Mouse (Mus musculus) spleen, postnatal 10 days (tissue): ENCODE results near the gene Lgalsl.

Source experiments
- DNase-seq, 2 experiments: peaks; one replicate each; pipeline ENCODE4 v3.0.0; 2021 to 2022; ENCODE audit warnings: low spot score in 2 of 2

Gene Lgalsl

GRCm38 (mm10) chr11:20823961-20824360 lies 6.9 kb downstream of the Lgalsl start:
- DNase-seq: no peak

- no peak for DNase-seq
These were observed 7.6 kb downstream of the Lgalsl start for GRCm38 (mm10) chr11:20823301-20823700.

- no peak for DNase-seq
These were observed 9.5 kb downstream of the Lgalsl start for GRCm38 (mm10) chr11:20821351-20821750.

- no peak for DNase-seq
These were observed 16.8 kb downstream of the Lgalsl start for GRCm38 (mm10) chr11:20813901-20814523.

GRCm38 (mm10) chr11:20812153-20812887 lies 18.5 kb downstream of the Lgalsl start:
- DNase-seq: no peak

- DNase-seq: no peak
These were observed 24.2 kb downstream of the Lgalsl start for GRCm38 (mm10) chr11:20806659-20807058.

GRCm38 (mm10) chr11:20805604-20806249 lies 25.1 kb downstream of the Lgalsl start:
- no peak for DNase-seq

- no peak for DNase-seq
These were observed 26.4 kb downstream of the Lgalsl start for GRCm38 (mm10) chr11:20804416-20804815.

- no peak for DNase-seq
These were observed 30.4 kb downstream of the Lgalsl start for GRCm38 (mm10) chr11:20800277-20801092.

- DNase-seq: no peak
These were observed 33.0 kb downstream of the Lgalsl start for GRCm38 (mm10) chr11:20797841-20798240.

- DNase-seq: no peak
These were observed 35.4 kb downstream of the Lgalsl start for GRCm38 (mm10) chr11:20795466-20795865.

- no peak for DNase-seq
These were observed 36.0 kb downstream of the Lgalsl start for GRCm38 (mm10) chr11:20794913-20795254.

GRCm38 (mm10) chr11:20794196-20794912 lies 36.5 kb downstream of the Lgalsl start:
- peak; percentile 80 to 86 for DNase-seq

- DNase-seq: no peak
These were observed 37.2 kb downstream of the Lgalsl start for GRCm38 (mm10) chr11:20793676-20794075.

- no peak for DNase-seq
These were observed 38.2 kb downstream of the Lgalsl start for GRCm38 (mm10) chr11:20792667-20793066.

- DNase-seq: no peak
These were observed 39.5 kb downstream of the Lgalsl start for GRCm38 (mm10) chr11:20791334-20791733.

GRCm38 (mm10) chr11:20789015-20789414 lies 41.8 kb downstream of the Lgalsl start:
- DNase-seq: no peak

- no peak for DNase-seq
These were observed 42.8 kb downstream of the Lgalsl start for GRCm38 (mm10) chr11:20788070-20788469.

- no peak for DNase-seq
These were observed 44.7 kb downstream of the Lgalsl start for GRCm38 (mm10) chr11:20786191-20786590.

GRCm38 (mm10) chr11:20785186-20785585 lies 45.7 kb downstream of the Lgalsl start:
- no peak for DNase-seq

- DNase-seq: no peak
These were observed 46.1 kb downstream of the Lgalsl start for GRCm38 (mm10) chr11:20784776-20785175.
